Mouse (Mus musculus): ENCODE results near the gene Mlf1. TPM values are rescaled to one million over a fixed set of nuclear protein-coding genes. Genes with fewer than 3 reads are reported as not detected.

Mlf1 gene
- polyA plus RNA-seq, 1 experiment from 2014 or later = 39.6 TPM

Other genes starting within 250 kb of the Mlf1 start
- gene Gm17402, start 1.1 kb downstream of the Mlf1 start, polyA plus RNA-seq (2016; fragmentation: Nextera tagmentation; extraction: Ambion mirVana) = not detected in 2 replicates
- gene Gfm1, start 56.0 kb downstream of the Mlf1 start, polyA plus RNA-seq (2016; fragmentation: Nextera tagmentation; extraction: Ambion mirVana) = 38.5 and 39.6 TPM in 2 replicates
- gene Lxn, start 89.8 kb downstream of the Mlf1 start, polyA plus RNA-seq (2016; fragmentation: Nextera tagmentation; extraction: Ambion mirVana) = 125 and 139 TPM in 2 replicates
- gene Rarres1, start 141.4 kb downstream of the Mlf1 start, polyA plus RNA-seq (2016; fragmentation: Nextera tagmentation; extraction: Ambion mirVana) = 1.3 and 1.6 TPM in 2 replicates
- gene Mfsd1, start 208.6 kb downstream of the Mlf1 start, polyA plus RNA-seq (2016; fragmentation: Nextera tagmentation; extraction: Ambion mirVana) = 56.0 and 57.1 TPM in 2 replicates